Mouse (Mus musculus) left cerebral cortex, adult 11 months (tissue): ENCODE measurements around the gene Angptl2.
A peak's percentile ranks its signal among the peaks of the same experiment; 100 is the strongest.

Experiments
- DNase-seq: peaks from one replicate; pipeline ENCODE4 v3.0.0; 2022; ENCODE audit warnings: low spot score

Gene Angptl2

DNA sequence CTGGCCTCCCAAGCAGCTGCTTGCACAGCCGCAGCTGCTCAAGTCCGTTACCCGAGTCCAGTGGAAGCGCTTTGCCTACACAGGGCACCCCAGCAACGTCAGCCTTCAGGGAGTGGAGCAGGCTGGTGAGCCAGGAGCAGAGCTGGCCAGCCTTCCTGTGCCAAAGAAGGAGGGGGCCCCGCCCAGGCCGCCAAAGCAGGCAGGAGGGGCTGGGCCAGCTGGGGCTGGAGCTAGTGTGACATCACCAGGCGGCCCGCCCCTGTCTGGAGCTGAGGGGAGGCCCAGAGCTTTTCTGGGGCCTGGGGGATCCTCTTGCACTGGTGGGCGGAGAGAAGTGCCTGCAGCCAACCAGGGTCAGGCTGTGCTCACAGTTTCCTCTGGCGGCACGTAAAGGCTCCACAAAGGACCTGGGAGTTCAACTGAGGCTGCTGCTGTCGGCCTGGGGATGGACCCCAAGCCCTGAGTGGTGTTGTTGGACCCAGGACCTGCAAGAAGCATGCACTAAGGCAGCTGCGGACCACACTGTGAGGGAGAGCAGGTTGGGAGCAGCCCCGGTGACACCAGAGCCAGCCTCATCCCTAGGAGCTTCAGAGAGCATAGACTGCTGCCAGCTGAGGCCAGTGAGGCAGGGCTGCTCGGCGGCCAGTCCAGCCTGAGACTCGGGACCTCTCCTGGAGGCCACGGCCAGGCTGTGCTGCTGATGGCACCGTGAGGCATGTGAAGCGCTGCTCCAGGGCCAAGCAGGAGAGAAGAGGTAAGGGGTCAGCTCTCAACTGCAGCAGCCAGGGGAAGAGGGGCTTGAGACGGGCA, at the start of gene Angptl2:
TSS of gene Angptl2 (plus strand) at position 370 of the 810 bp plus-strand sequence.
- DNase-seq: peak; percentile 77

DNA sequence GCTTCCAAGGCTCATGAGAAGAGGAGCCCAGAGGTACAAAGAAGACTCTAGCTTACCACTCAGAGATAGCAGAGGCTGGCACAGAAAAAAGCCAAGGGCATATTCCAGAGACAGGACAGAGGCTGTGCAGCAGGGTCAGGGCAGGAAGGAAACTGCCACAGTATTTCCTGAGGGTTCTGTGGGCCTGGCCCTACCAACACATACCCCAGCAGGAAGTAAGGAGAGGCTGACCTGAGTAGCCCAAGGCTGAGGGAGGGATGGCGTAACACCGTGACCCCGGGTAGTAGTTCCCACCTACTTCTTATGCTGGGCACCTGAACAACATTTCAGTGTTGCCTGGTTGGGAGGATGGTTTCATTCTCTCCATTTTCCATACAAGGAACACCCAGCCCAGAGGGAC, 48.8 kb upstream of the Angptl2 start:
- DNase-seq: no peak

DNA sequence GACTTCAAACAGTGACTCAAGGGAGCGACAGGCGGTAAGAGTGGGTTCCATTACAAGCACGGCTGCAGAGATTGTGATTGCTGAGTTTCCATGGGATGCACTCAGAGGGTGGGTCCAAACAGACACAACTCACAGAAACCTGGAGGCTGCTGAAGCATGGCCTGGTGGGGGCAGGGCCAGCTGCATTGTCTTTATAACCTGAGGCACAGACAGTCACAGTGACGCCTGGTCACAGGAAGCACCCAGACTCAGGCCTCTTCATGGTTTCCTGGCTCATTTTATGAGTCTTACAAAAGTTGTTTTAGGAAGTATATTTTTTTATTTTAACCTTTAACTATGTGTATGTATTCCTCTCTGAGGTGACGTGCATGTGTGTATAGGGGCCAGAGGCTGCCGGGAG, 46.4 kb upstream of the Angptl2 start:
- DNase-seq: no peak

DNA sequence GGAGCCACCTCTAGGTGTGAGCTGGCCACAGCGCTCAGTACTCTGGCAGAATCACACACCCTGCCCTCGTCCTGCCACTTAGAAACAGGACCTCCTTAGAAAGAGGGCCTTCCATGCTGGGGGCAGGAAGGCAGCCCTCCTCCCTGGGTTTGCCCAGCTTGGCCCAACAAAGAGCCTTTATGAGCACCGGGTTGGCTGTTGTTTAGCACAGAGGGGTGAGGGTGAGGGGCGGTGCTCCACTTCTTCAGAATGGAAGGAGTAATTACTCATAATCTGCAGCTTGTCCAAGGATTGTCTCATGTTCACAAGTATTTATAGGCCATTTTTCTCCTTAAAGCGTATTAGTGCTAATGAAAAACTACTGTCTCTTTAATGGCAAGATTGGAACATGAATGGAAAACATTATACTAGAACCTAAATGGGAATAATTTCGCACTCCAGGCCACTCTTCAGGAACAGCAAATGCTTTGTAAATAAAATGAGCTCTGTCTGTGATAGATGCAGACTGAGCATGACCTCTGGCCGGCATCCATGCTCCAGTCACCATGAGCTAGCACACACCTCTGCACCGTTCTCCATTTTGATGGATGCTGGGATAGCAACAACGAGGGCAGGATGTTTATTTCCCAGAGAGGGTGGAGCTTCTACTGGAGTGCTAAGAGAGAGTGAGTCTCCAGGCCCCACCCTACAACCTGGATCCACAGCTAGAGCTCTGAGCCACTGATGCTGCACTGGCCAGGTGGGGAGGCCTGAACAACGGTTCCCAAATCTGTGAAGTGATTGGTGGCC, 44.9 kb upstream of the Angptl2 start:
- DNase-seq: no peak

DNA sequence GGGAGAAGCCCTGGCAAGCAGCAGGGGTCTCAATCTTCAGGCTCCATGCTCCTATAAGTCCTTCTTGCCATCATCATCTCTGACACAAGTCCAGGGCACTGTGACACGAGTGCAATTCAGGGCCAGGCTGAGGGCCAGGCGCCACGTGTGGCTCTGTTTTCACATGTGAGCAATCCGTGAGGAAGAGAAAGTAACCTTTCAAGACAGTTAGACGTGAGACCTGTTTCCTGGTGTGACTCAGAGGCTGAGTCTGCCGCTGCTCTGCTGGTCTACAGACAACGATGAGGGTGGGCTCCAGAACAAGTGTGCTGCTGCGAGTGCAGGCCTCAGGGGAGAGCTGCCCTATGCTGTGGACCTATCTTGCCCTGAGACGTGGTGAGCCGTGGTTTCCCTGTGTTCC, 42.7 kb upstream of the Angptl2 start:
- no peak for DNase-seq

DNA sequence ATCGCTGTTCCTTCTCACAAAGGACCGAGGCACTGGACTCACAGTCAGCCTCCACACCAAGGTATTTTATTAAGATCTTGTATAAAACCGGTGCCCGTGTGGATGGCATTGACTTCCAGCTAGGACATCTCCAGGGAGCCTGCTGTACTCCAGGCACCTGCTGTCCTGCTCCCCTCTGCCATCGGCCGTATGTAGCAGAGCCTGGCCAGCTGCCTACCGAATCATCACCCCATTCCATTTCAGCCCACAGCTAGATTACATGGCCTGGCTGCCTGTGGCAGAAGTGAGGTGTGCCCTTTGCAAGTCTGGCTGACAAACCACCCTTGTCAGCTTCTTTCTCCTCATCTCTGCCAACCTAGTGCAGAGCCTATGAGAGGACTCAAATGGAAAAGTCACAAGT, 42.2 kb upstream of the Angptl2 start:
- DNase-seq: no peak

DNA sequence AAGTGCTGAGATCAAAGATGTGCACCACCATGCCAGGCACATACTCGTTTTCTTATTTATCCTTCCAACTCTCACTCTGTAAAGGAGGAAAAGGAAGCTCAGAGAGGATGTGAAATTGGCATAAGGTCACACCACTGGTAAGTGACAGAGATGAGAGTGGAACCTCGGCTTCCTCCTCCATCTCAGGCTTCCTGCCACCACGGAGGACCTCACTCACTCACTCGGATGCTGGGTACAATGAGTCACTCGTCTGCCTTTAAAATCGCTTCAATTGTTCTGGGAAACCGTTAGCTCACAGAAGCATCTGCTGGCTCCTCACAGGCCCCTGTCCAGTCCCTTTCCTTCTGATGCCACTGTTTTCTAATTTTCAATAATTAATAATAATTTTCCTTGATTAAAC, 39.4 kb upstream of the Angptl2 start:
- no peak for DNase-seq

DNA sequence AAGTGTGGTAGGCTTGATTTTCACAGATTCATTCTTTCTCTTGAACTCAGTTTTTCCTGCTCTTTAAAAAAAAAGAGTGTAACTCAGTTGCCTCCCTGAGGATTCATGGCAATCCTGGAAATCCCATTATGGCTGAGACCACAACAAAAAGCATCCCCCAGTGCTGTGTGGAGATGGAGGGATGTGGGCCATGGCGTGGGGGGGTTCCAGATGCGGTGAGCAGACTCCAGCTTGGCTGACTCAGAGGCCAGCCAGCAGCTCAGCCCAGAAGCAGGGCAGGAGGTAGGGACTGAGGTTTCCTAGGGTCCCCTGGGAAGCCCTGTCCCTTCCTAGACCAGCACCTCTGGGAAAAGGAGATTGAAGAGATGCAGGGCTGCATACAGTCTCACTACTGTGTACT, 38.9 kb upstream of the Angptl2 start:
- no peak for DNase-seq

DNA sequence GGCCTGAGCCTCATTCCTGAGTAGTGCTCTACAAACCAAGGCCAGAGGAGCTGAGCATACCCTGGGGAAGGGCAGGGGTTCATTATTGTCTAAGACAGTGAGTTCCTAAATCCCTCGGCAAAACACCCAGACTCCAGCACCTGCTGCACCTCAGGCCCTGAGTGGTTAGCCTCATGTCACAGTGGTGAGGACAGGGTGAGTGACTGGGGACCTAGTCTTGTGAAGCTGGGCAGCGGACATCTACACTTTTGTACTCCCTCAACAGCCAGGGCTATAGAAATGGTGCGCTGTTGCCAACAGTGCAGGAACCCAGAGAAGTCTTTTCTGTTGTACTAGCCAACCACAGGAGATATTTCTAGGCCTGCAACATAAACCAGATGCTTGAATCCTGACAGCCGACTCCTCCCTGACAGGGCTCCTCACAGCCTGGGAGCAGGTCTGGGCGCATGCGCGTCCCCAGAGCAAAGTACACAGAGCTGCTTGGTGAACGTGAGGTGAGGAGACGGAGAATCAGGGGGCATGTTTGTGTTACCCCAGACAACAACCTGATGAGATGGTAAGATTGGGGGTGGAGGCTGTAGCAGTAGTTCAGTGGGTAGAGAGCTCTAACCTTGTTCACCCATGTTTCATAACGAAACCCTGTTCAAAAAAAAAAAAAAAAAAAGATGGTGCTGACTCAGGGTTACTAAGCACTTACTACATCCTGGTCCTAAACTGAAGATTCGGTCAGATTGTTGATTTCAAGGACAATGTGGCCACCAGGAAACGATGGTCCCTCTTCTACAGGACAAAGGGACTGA, 38.2 kb upstream of the Angptl2 start:
- no peak for DNase-seq

DNA sequence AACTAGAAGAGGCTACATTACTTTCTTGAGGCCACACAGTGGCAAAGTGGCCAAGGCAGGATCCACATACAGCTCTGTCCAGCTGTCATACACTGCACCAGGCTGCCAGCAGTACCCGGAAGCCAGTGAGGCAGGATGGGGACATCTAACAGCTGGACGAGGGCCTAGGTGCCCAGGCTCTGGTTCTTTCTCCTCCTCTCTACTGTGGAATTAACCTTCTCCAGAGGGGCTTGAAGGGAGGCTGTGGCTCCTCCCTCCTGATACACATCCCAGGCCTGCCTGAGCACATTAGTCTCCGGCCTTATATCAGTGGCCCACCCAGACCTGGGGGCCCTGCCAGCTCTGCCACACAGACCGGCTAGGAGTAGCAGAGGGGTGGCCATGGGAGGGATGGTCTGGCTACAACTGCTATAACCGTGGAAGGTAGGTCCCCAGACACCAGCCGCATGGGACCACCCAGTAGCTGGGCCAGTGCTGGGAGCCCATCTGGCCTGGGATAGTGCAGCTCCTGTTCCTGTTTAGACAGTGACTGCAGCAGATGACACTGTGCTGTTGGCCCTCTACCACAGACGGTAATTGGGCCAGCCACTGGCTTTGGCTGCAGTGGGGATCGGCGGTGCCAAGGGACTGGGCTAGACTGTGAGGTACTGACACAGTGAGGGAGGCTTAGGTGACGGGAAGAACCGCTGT, 37.5 kb upstream of the Angptl2 start:
- DNase-seq: no peak

DNA sequence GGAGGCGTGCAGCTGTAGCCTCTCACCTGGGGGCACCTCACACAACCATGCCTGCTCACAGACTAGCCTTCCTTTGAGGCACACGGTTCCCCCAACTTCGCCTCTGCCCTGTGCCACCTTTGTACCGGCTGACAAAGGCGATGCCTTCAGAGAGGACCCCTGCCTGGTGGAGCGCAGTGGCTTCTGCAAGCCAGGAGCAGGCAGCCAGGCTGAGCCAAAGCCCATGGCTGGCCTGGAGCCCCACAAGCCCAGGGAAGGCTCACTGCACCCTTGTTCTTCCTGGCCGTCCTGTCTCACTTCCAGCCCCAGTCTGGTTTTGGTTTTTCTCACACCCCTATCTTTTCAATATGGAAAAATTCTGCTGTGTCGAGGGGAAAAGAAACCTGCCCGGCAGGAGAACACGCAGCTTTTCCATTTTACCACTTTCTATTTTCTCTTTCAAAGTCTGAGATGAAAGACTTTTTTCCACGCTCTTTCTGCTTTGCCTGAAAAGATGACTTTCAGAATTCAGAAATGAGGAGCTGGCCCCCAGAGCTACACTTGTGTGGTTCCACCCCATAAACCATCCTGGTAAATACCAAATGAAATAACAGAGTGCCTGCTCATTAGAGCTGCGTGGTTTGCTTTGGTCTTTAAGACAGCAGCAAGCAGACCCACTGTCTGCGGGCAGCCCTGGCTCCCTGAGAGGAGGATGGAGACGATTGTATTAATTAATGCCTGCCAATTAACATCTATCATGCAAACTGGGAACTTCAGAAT, 36.5 kb upstream of the Angptl2 start:
- DNase-seq: no peak

DNA sequence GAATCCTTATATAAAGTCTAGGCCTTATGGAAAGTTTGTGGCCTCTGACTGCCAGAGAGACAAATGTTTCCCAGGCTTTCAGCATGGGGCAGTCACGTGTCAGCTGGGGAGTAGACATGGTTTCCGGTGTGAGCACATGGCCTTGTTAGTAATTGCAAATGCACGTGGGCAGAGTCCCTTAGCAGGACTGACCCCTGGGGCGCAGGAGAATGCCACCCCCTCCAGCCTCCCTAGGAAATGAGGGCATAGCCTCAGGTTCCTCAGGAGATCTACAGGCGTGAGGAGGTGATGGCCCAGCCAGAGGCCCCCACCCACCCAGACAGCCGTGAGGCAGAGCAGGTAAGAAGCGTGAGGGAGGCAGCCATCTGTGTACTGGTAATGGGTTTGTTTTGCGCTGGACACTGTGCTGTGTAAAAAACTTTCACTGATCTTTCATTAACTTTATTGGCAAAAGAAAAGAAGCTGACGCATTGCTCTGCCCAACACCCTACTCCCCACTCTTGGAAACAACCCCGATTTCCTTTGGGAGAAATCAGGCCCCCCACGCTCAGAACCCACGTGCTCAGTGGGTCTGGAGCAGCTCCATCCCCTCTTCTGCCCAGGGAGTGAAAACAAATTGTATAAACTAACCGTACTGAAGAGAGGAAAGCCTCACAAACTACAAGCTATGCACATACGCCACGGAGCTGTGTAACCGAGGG, 35.8 kb upstream of the Angptl2 start:
- no peak for DNase-seq

DNA sequence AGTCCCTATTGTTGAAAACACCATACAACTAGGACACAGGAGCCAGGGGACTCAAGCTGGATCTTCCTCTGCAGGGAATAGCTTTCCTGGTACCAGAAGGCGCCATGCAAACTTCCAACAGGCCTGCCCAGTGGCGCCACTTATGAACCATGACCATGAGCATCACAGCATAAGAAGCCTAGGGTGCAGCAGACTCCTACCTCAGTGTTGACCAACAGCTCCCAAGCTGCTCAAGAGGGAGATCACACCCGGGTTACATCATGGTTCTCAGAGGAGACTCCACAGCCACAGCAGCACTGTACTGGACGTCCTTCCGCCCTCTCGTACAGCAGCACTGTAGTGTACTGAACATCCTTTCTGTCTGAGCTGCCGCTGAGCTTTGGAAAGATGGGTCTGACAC, 32.5 kb upstream of the Angptl2 start:
- no peak for DNase-seq

DNA sequence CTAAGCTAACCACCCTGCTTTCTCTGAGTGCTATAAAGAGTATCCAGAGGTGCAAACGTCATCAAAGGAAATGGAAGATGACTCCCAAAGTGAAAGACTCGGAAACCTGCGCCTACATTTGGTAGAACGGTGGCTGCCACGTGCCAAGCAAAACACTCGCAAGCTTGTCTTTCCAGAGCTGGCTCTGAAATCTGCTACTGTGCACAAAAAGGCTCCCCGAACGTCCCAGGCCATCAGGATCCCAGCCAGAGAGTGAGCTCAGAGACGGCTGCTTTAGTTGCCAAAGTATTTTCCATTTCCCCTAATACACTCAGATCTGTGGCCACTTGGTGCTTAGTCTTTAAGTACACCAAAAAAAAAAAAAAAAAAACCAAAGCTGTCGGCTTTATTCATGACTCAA, 31.2 kb upstream of the Angptl2 start:
- DNase-seq: no peak

DNA sequence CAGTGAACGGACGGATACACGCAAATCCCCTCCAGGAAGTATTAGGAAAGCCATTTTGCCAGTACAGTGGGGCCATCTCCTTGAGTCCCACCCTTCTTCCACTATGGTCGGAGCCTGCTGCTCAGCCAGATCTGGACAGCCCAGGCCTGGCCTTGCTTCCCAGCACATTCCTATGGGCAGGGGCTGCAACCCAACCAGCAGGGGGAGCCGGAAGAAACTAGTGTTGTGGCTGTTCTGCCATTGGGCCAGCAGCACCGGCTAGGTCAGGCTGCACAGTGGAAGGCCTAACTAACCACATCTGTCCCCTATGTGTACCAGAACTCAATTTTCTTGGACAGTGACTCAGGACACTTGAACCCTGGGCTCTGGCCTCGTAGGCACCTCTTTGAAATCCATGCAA, 30.6 kb upstream of the Angptl2 start:
- no peak for DNase-seq

DNA sequence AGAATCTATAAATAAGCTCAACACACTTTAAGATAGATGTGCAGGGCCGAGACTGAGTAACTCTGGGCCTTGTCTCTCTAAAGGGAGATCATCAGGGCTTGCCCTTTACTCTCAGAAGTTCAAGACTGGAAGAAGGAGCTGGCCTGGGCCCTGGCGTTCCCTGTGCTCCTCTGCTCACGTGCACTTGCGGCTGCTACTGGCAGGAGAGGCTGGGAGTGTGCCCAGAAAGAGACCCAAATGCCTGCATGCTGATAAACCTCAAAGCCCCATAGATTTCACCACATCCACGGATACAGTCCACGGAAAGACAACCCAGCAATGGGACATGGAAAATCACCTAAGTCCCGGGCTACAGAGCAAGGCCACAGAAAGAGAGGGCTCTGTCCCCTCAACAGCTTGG, 29.4 kb upstream of the Angptl2 start:
- DNase-seq: no peak

DNA sequence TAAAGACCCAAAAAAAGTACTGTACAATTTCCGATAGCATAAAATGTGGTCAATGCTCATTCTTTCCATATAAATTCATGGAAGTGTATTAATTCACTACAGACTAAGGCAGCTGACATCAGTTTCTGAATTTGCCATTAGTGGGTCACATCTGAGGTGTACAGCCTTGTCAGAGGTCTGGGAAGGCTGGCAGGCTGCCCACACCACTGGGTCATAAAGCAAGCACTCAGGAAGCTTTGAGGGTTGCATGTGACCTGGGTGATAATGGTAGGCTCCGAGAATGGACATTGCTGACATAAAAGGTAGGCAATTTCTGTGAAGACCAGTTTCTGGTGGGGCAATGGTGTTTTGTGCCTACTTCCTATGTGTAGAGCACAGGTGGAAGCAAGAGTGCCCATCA, 28.0 kb upstream of the Angptl2 start:
- DNase-seq: no peak

DNA sequence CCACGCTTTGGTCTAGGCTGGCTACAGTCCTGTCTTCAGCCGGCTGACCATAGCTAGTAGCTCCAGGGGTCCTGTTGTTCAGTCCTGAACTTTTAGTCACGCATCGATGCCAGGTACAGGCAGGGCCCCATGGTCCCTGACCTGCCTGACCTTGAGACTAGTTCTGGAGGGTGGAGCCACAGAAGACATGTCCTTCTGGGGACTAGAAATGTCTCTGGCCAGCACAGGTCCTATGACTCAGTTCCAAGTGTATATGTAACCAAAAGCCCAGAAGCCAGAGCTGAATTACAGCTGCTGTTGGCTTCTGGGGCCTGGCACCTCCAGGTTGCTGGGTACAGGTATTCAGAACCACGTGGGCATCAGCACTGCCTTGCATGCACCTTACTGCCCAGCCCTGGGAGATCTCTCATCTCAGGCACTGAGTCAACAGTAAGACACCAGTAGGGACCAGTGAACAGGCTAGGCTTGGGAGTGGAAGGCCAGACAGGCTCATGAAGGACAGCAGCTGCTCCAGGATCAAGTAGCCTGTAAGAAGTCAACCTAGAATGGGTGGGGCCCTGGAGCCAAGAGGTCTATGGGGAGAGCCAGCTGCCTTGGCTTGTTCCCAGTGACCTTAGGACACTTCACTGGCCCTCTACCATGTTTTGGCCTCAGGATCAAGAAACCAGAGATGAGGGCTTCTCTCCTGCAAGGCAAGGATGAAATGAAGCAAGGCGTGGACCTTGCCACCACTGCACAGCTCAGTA, 26.8 kb upstream of the Angptl2 start:
- no peak for DNase-seq

DNA sequence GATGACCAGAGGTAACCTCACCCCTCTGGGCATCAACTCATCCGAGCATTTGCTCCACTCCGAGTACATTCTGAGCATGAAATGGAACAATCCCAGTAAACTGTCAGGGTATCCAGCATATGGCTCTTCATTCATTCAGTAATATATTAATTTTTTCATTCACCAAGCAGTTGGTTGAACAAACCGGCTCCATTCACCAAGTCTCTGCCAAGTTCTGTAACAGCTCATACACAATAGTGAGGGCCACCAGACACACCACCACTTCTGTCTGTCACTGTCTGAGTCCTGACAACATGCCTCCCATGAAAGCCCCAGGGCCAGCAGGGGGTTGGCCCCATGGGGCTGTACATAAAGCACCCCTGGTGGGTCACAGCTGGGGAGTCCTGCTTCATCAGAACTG, 25.9 kb upstream of the Angptl2 start:
- DNase-seq: no peak
